Mouse (Mus musculus): ENCODE results near the gene Tbc1d13.

GRCm38 (mm10) chr2:30166677-30167076 is 33.1 kb downstream of the Tbc1d13 start:
- no peak for TF ChIP-seq CTCF (IDR thresholded peaks at IDR 0.05; ENCODE audit: extremely low read depth, insufficient read depth, insufficient read length, insufficient replicate concordance)
- TF ChIP-seq POLR2A (IDR thresholded peaks at IDR 0.05; ENCODE audit: low read depth, low read length), result no peak
